Mouse (Mus musculus) cerebellum, adult 9-11 months (tissue): ENCODE measurements around the gene Elp5.

Experiments
- DNase-seq: peaks from one replicate; pipeline ENCODE4 v3.0.0; 2022

The Elp5 gene

GRCm38 (mm10) chr11:69990850-69991691 lies 8.8 kb upstream of the Elp5 start, which contains the start of gene Gabarap:
Gene Gabarap, plus strand, starts transcription at chr11:69991143.
- DNase-seq: peak; percentile 94

GRCm38 (mm10) chr11:69989949-69990348 lies 7.6 kb upstream of the Elp5 start:
- peak; percentile 65 for DNase-seq

- DNase-seq: no peak
Measured at GRCm38 (mm10) chr11:69984431-69984830, 2.1 kb upstream of the Elp5 start.

- no peak for DNase-seq
Measured at GRCm38 (mm10) chr11:69983377-69983776, 1.1 kb upstream of the Elp5 start.

- DNase-seq: peak; percentile 43
Measured at GRCm38 (mm10) chr11:69982877-69983276, 560 bp upstream of the Elp5 start.

- DNase-seq: peak; percentile 76
Measured at GRCm38 (mm10) chr11:69981141-69981762, 1.1 kb downstream of the Elp5 start, which contains the start of gene Ctdnep1. Gene Ctdnep1, plus strand, starts transcription at chr11:69981156.

GRCm38 (mm10) chr11:69980196-69981140 lies 1.8 kb downstream of the Elp5 start:
- DNase-seq: peak; percentile 99

- DNase-seq: no peak
Measured at GRCm38 (mm10) chr11:69979827-69980195, 2.5 kb downstream of the Elp5 start.

- no peak for DNase-seq
Measured at GRCm38 (mm10) chr11:69976271-69976670, 6.0 kb downstream of the Elp5 start.

- no peak for DNase-seq
Measured at GRCm38 (mm10) chr11:69974907-69975306, 7.4 kb downstream of the Elp5 start.

- no peak for DNase-seq
Measured at GRCm38 (mm10) chr11:69970775-69971174, 11.5 kb downstream of the Elp5 start.

- DNase-seq: no peak
Measured at GRCm38 (mm10) chr11:69970222-69970621, 12.1 kb downstream of the Elp5 start.

- no peak for DNase-seq
Measured at GRCm38 (mm10) chr11:69968793-69969192, 13.5 kb downstream of the Elp5 start.

- no peak for DNase-seq
Measured at GRCm38 (mm10) chr11:69966860-69967517, 15.3 kb downstream of the Elp5 start.

- no peak for DNase-seq
Measured at GRCm38 (mm10) chr11:69966006-69966859, 16.1 kb downstream of the Elp5 start.

- no peak for DNase-seq
Measured at GRCm38 (mm10) chr11:69965271-69966005, 16.9 kb downstream of the Elp5 start.

GRCm38 (mm10) chr11:69964650-69965270 lies 17.6 kb downstream of the Elp5 start, which contains the start of gene Cldn7:
Gene Cldn7, plus strand, starts transcription at chr11:69964779.
- DNase-seq: no peak

- no peak for DNase-seq
Measured at GRCm38 (mm10) chr11:69961841-69962240, 20.5 kb downstream of the Elp5 start.

GRCm38 (mm10) chr11:69960616-69961015 lies 21.7 kb downstream of the Elp5 start:
- no peak for DNase-seq

GRCm38 (mm10) chr11:69956218-69956617 lies 26.1 kb downstream of the Elp5 start:
- no peak for DNase-seq
